Mouse (Mus musculus): Measurements from ENCODE around the gene Rnf121.
"Not testable (repeated sequence)": the region's sequence is repeated elsewhere in the genome, so short reads cannot be mapped to it uniquely, and the experiment has no call there.

Rnf121 gene

GRCm38 (mm10) chr7:102064655-102065045 is 619 bp downstream of the Rnf121 start:
- DNase-seq (ENCODE audit: low read depth), result no peak

- no peak for DNase-seq (ENCODE audit: low read depth)
Measured at GRCm38 (mm10) chr7:102063891-102064290, 1.4 kb downstream of the Rnf121 start.

GRCm38 (mm10) chr7:102062203-102062602 is 3.1 kb downstream of the Rnf121 start:
- no peak for DNase-seq (ENCODE audit: low read depth)

- no peak for DNase-seq (ENCODE audit: low read depth)
Measured at GRCm38 (mm10) chr7:102061353-102061752, 3.9 kb downstream of the Rnf121 start.

- DNase-seq (ENCODE audit: low read depth), result not testable (repeated sequence)
Measured at GRCm38 (mm10) chr7:102048524-102048923, 16.7 kb downstream of the Rnf121 start.

- no peak for DNase-seq (ENCODE audit: low read depth)
Measured at GRCm38 (mm10) chr7:102042314-102042713, 23.0 kb downstream of the Rnf121 start.

- no peak for DNase-seq (ENCODE audit: low read depth)
Measured at GRCm38 (mm10) chr7:102037318-102037717, 28.0 kb downstream of the Rnf121 start.

GRCm38 (mm10) chr7:102035534-102035933 is 29.7 kb downstream of the Rnf121 start:
- no peak for DNase-seq (ENCODE audit: low read depth)

- no peak for DNase-seq (ENCODE audit: low read depth)
Measured at GRCm38 (mm10) chr7:102034904-102035303, 30.4 kb downstream of the Rnf121 start.

GRCm38 (mm10) chr7:102025187-102026119 is 39.8 kb downstream of the Rnf121 start:
- no peak for DNase-seq (ENCODE audit: low read depth)

- no peak for DNase-seq (ENCODE audit: low read depth)
Measured at GRCm38 (mm10) chr7:102023821-102024220, 41.4 kb downstream of the Rnf121 start.

GRCm38 (mm10) chr7:102020934-102021333 is 44.3 kb downstream of the Rnf121 start:
- not testable (repeated sequence) for DNase-seq (ENCODE audit: low read depth)

GRCm38 (mm10) chr7:102019362-102019761 is 45.9 kb downstream of the Rnf121 start:
- no peak for DNase-seq (ENCODE audit: low read depth)

GRCm38 (mm10) chr7:102018590-102018989 is 46.7 kb downstream of the Rnf121 start, which contains the start of gene Il18bp:
Gene Il18bp, minus strand, starts transcription at chr7:102018690.
- no peak for DNase-seq (ENCODE audit: low read depth)

- DNase-seq (ENCODE audit: low read depth), result no peak
Measured at GRCm38 (mm10) chr7:102018034-102018433, 47.2 kb downstream of the Rnf121 start.

GRCm38 (mm10) chr7:102017452-102017851 is 47.8 kb downstream of the Rnf121 start:
- DNase-seq (ENCODE audit: low read depth), result no peak

GRCm38 (mm10) chr7:102016936-102017335 is 48.3 kb downstream of the Rnf121 start:
- DNase-seq (ENCODE audit: low read depth), result no peak

GRCm38 (mm10) chr7:102014995-102015394 is 50.3 kb downstream of the Rnf121 start:
- no peak for DNase-seq (ENCODE audit: low read depth)

- no peak for DNase-seq (ENCODE audit: low read depth)
Measured at GRCm38 (mm10) chr7:102013416-102013815, 51.9 kb downstream of the Rnf121 start.

- DNase-seq (ENCODE audit: low read depth), result no peak
Measured at GRCm38 (mm10) chr7:102011855-102012254, 53.4 kb downstream of the Rnf121 start.

GRCm38 (mm10) chr7:102006520-102006919 is 58.7 kb downstream of the Rnf121 start:
- DNase-seq (ENCODE audit: low read depth), result no peak

GRCm38 (mm10) chr7:102000921-102001630 is 64.2 kb downstream of the Rnf121 start:
- peak; percentile 74 for DNase-seq (ENCODE audit: low read depth)

- no peak for DNase-seq (ENCODE audit: low read depth)
Measured at GRCm38 (mm10) chr7:102000296-102000695, 65.0 kb downstream of the Rnf121 start.
